Mouse (Mus musculus): ENCODE measurements at regions not wholly inside any gene's neighbourhood (a gene's known extent, or its start where the extent isn't known, plus 50 kb on each side); places are given as distances from the start of the nearest gene placed in this dataset.

DNA sequence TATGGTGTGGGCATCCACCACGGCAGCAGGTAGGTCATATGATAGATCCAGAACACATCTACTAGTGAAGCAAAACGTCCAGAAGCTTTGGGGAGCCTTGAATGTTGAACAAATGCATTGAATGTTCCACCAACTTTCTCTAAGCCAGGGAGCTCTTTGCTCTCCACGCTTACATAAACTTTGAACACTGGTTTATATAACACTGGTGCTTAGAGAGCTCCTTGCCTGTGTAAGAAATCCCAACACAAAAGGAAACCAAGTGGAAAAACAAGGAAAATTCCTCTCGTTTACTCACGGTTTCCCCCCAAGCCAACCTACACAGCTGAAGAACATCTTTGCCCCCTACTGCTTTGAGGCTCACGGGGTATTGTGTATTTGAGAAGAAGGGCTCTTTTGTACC, 299.2 kb upstream of the Ubash3b start:
- no peaks in the 10 kb centered on the region for H3K36me3 ChIP-seq (replicated peaks)
- H3K4me3 ChIP-seq (replicated peaks) = no peak overlapping the region
- no peak overlapping the region for H3K4me2 ChIP-seq
- no peaks in the 10 kb centered on the region for H3K27me3 ChIP-seq
- H3K27ac ChIP-seq = no peak overlapping the region
- WGBS = 77% methylated on average over 6 of the region's 6 CpGs
- no peak for ATAC-seq (ENCODE audit: low FRiP score)
- no peaks in the 10 kb centered on the region for H3K9me3 ChIP-seq
- no peak overlapping the region for H3K9ac ChIP-seq
- peaks cover 17% of the 10 kb centered on the region for H3K4me1 ChIP-seq

DNA sequence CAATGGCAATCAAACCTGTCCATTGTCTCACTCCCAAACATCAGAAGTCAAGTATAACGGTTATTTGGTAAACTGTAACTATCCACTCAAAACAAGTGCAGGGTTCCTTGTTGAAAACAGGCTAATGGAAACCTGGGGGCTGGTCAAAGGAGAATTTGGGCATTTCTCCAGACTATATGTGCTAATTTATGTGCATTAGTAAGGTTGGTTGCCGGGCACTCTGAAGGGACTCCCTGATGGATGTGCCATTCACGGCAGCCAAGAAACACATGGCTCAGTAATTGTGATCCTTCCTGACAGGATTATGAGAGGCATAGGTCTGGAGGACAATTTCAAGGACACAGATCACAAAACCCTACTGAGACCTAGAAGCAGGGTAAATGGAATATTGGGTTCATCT, 295.5 kb upstream of the Ubash3b start:
- WGBS = 64% methylated on average over 3 of the region's 3 CpGs
- no peaks in the 10 kb centered on the region for H3K27me3 ChIP-seq
- H3K9me3 ChIP-seq = no peaks in the 10 kb centered on the region
- H3K4me1 ChIP-seq = peaks cover 8% of the 10 kb centered on the region; the same call in 1 of the 2 replicates
- no peak overlapping the region for H3K4me2 ChIP-seq
- no peak overlapping the region for H3K27ac ChIP-seq
- H3K4me3 ChIP-seq (replicated peaks) = no peak overlapping the region
- H3K9ac ChIP-seq = no peak overlapping the region
- no peaks in the 10 kb centered on the region for H3K36me3 ChIP-seq (replicated peaks)
- ATAC-seq (ENCODE audit: low FRiP score) = no peak

DNA sequence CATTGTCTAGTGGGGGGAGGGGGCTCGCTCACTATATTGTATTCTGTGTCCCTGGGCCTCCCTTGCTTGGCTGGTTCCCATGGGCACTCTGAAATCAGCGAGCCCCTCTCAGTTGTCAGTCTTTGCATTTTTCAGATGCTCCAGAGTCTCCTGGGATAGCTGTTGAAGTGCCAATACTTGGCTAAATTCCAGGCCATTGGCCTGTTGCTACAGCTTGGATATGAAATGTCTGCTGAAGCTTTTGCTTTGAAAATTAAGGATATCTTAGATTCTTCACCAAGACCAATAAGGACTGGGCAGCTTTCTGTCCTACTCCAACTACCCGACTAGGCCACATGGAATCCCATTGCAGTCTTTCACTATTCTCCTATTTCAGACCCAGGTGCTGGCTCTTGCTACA, 290.2 kb upstream of the Ubash3b start:
- 72% methylated on average over 3 of the region's 3 CpGs for WGBS
- Histone ChIP-seq H3K27ac (no peak overlapping the region), H3K4me3 (replicated peaks) (no peak overlapping the region), H3K4me2 (no peak overlapping the region), H3K36me3 (replicated peaks) (no peaks in the 10 kb centered on the region), H3K27me3 (no peaks in the 10 kb centered on the region), H3K9ac (no peak overlapping the region), H3K9me3 (no peaks in the 10 kb centered on the region), H3K4me1 (peaks cover 22% of the 10 kb centered on the region)
- no peak for ATAC-seq (ENCODE audit: low FRiP score)

DNA sequence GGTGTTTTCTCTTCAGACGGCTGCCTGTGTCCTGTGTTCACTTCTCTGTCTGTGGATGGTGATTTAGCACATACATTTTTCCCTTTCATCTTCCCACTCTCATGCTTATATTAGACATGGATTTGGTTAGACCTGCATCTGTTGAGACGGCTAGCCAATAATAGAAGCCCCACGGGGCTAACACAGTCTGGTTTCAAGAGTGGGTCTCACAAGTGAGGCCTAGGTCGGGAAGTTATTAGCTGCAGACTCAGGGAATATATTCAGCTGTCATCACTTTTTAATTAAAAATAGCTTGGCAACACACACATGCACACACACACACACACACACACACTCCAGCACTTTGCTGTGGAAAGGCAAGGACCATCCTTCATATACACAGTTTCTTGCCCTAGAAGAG, 287.7 kb upstream of the Ubash3b start:
- Histone ChIP-seq H3K4me3 (replicated peaks) (no peak overlapping the region), H3K27ac (no peak overlapping the region), H3K4me1 (peaks cover 34% of the 10 kb centered on the region), H3K27me3 (no peaks in the 10 kb centered on the region), H3K9ac (no peak overlapping the region), H3K36me3 (replicated peaks) (no peaks in the 10 kb centered on the region), H3K9me3 (no peaks in the 10 kb centered on the region), H3K4me2 (no peak overlapping the region)
- 72% methylated on average over 4 of the region's 4 CpGs for WGBS
- no peak for ATAC-seq (ENCODE audit: low FRiP score)

GRCm38 (mm10) chr9:41447902-41448301, 286.4 kb upstream of the Ubash3b start:
- no peak for ATAC-seq (ENCODE audit: low FRiP score)
- H3K4me2 ChIP-seq = no peak overlapping the region
- peaks cover 34% of the 10 kb centered on the region for H3K4me1 ChIP-seq
- H3K4me3 ChIP-seq (replicated peaks) = no peak overlapping the region
- H3K9me3 ChIP-seq = no peaks in the 10 kb centered on the region
- H3K9ac ChIP-seq = no peak overlapping the region
- WGBS = 81% methylated on average over 8 of the region's 8 CpGs
- H3K27me3 ChIP-seq = no peaks in the 10 kb centered on the region
- H3K36me3 ChIP-seq (replicated peaks) = no peaks in the 10 kb centered on the region
- peak overlapping the region; percentile 89 for H3K27ac ChIP-seq

- H3K4me1 ChIP-seq = peaks cover 34% of the 10 kb centered on the region
- H3K9me3 ChIP-seq = no peaks in the 10 kb centered on the region
- no peaks in the 10 kb centered on the region for H3K27me3 ChIP-seq
- no peak overlapping the region for H3K4me3 ChIP-seq (replicated peaks)
- H3K36me3 ChIP-seq (replicated peaks) = no peaks in the 10 kb centered on the region
- H3K9ac ChIP-seq = 0 out of 2 replicates have a peak overlapping the region, but pooled peaks have one; percentile 26
- WGBS = 23% methylated on average over 12 of the region's 12 CpGs
- no peak for ATAC-seq (ENCODE audit: low FRiP score)
- H3K4me2 ChIP-seq = peak overlapping the region; percentile 32
- H3K27ac ChIP-seq = peak overlapping the region; percentile 89
Observed at GRCm38 (mm10) chr9:41447211-41447875, 285.8 kb upstream of the Ubash3b start.

- H3K9ac ChIP-seq = no peak overlapping the region
- 54% methylated on average over 9 of the region's 9 CpGs for WGBS
Observed at GRCm38 (mm10) chr9:41446431-41447203, 285.1 kb upstream of the Ubash3b start.

GRCm38 (mm10) chr9:41442418-41442817, 280.9 kb upstream of the Ubash3b start:
- no peak overlapping the region for H3K4me2 ChIP-seq
- no peak for ATAC-seq (ENCODE audit: low FRiP score)
- no peak overlapping the region for H3K4me3 ChIP-seq (replicated peaks)
- peaks cover 9% of the 10 kb centered on the region for H3K36me3 ChIP-seq (replicated peaks)
- H3K9me3 ChIP-seq = peaks cover 17% of the 10 kb centered on the region
- H3K4me1 ChIP-seq = peaks cover 18% of the 10 kb centered on the region
- no peaks in the 10 kb centered on the region for H3K27me3 ChIP-seq
- no peak overlapping the region for H3K9ac ChIP-seq
- H3K27ac ChIP-seq = no peak overlapping the region
- 90% methylated on average over 3 of the region's 3 CpGs for WGBS

More at GRCm38 (mm10) chr9:41446431-41447203, 285.1 kb upstream of the Ubash3b start:
- Histone ChIP-seq H3K36me3 (replicated peaks) (no peaks in the 10 kb centered on the region), H3K9me3 (no peaks in the 10 kb centered on the region), H3K27ac (peak overlapping the region; percentile 89), H3K4me2 (0 out of 2 replicates have a peak overlapping the region, but pooled peaks have one; percentile 22), H3K4me3 (replicated peaks) (no peak overlapping the region), H3K27me3 (no peaks in the 10 kb centered on the region), H3K4me1 (peaks cover 31% of the 10 kb centered on the region)
- peak; percentile 82 for ATAC-seq (ENCODE audit: low FRiP score)

DNA sequence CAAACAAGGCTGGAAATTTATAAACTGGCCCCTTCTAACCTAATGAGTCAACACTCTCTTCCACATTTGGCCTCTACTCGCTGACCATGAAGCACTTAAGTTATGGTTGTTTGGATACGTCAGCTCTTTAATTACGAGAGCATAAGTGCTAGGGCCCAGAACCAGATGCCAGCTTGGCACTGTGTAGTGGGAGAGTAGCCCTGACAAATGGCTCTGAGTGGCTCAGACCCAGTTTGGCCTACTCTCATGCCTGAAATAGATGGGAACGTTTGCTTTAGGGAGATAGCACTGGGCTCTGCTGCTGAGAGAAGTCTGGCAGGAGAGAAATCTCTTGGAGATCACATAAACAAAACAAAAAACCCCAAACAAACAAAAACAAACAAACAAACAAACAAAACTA, 278.5 kb upstream of the Ubash3b start:
- Histone ChIP-seq H3K36me3 (replicated peaks) (peaks cover 17% of the 10 kb centered on the region), H3K27me3 (no peaks in the 10 kb centered on the region), H3K9ac (no peak overlapping the region), H3K27ac (no peak overlapping the region), H3K4me1 (no peaks in the 10 kb centered on the region), H3K9me3 (peaks cover 21% of the 10 kb centered on the region), H3K4me3 (replicated peaks) (no peak overlapping the region), H3K4me2 (no peak overlapping the region)
- WGBS = 96% methylated on average over 4 of the region's 4 CpGs
- ATAC-seq (ENCODE audit: low FRiP score) = no peak

GRCm38 (mm10) chr9:41438141-41438540, 276.6 kb upstream of the Ubash3b start:
- no peak for ATAC-seq (ENCODE audit: low FRiP score)

GRCm38 (mm10) chr9:41430391-41431343, 269.2 kb upstream of the Ubash3b start:
- no peaks in the 10 kb centered on the region for H3K9me3 ChIP-seq
- no peak overlapping the region for H3K9ac ChIP-seq
- H3K4me2 ChIP-seq = no peak overlapping the region
- no peaks in the 10 kb centered on the region for H3K27me3 ChIP-seq
- peaks cover under 1% of the 10 kb centered on the region; the same call in 1 of the 2 replicates for H3K36me3 ChIP-seq (replicated peaks)
- H3K4me1 ChIP-seq = peaks cover 27% of the 10 kb centered on the region
- no peak for ATAC-seq (ENCODE audit: low FRiP score)
- 37% methylated on average over 16 of the region's 16 CpGs for WGBS
- no peak overlapping the region for H3K4me3 ChIP-seq (replicated peaks)
- peak overlapping the region; percentile 60 for H3K27ac ChIP-seq

More at GRCm38 (mm10) chr9:41438141-41438540, 276.6 kb upstream of the Ubash3b start:
- 96% methylated on average over 2 of the region's 2 CpGs for WGBS
- H3K4me3 ChIP-seq (replicated peaks) = no peak overlapping the region
- H3K36me3 ChIP-seq (replicated peaks) = peaks cover 17% of the 10 kb centered on the region
- no peak overlapping the region for H3K27ac ChIP-seq
- H3K4me2 ChIP-seq = no peak overlapping the region
- no peak overlapping the region for H3K9ac ChIP-seq
- no peaks in the 10 kb centered on the region for H3K4me1 ChIP-seq
- no peaks in the 10 kb centered on the region for H3K27me3 ChIP-seq
- peaks cover 21% of the 10 kb centered on the region for H3K9me3 ChIP-seq

Data from forebrain, embryonic 12.5 days (tissue).